Mouse (Mus musculus) hindbrain, embryonic 13.5 days (tissue): ENCODE data around the gene Osbpl11. TPM values are rescaled to one million over a fixed set of nuclear protein-coding genes. Genes with fewer than 3 reads are reported as not detected.
"Not testable (repeated sequence)": the region's sequence is repeated elsewhere in the genome, so short reads cannot be mapped to it uniquely, and the experiment has no call there.

ENCODE experiments used
- ATAC-seq: fragments of 200-750 bp; cut with Nextera tagmentation; 2 replicates; pipeline ENCODE4 v1.8.0; 2017; ENCODE audit warnings: moderate TSS enrichment; ENCODE audit not compliant: low FRiP score
- H3K27ac ChIP-seq: fragments of 300-500 bp; sonication (generic); 2 replicates; pipeline ENCODE4 v1.5.1; 2015; ENCODE audit warnings: inconsistent platforms, mild to moderate bottlenecking, moderate library complexity
- H3K27me3 ChIP-seq: fragments of 300-500 bp; sonication (generic); 2 replicates; pipeline ENCODE4 v1.6.1; 2015; ENCODE audit warnings: mild to moderate bottlenecking, inconsistent platforms
- H3K36me3 ChIP-seq: fragments of 300-500 bp; sonication (generic); 2 replicates; pipeline ENCODE4 v1.6.1; 2015; ENCODE audit warnings: mild to moderate bottlenecking, inconsistent platforms
- H3K4me1 ChIP-seq: fragments of 300-500 bp; sonication (generic); replicated peaks from 2 replicates; pipeline ENCODE4 v1.6.1; 2015; ENCODE audit warnings: inconsistent platforms
- H3K4me2 ChIP-seq: fragments of 300-500 bp; sonication (generic); 2 replicates; pipeline ENCODE4 v1.6.1; 2015; ENCODE audit warnings: inconsistent platforms, mild to moderate bottlenecking, moderate library complexity
- H3K4me3 ChIP-seq: fragments of 300-500 bp; sonication (generic); 2 replicates; pipeline ENCODE4 v1.5.1; 2015; ENCODE audit warnings: mild to moderate bottlenecking, inconsistent platforms
- H3K9ac ChIP-seq: fragments of 300-500 bp; sonication (generic); 2 replicates; pipeline ENCODE4 v1.6.1; 2015; ENCODE audit warnings: mild to moderate bottlenecking, inconsistent platforms
- H3K9me3 ChIP-seq: fragments of 300-500 bp; sonication (generic); 2 replicates; pipeline ENCODE4 v1.6.1; 2016; ENCODE audit warnings: inconsistent platforms
- WGBS: fragments of 180-500 bp; shearing (Covaris S2); methylation state at CpG from one replicate; pipeline ENCODE4 v1.1.7; 2015; 5-methylcytosine and 5-hydroxymethylcytosine counted together
- polyA plus RNA-seq: library from polyadenylated mRNA; unstranded; fragments of >200 nt; fragmentation: Nextera tagmentation; extraction: Ambion mirVana; gene quantifications from 2 replicates; pipeline ENCODE4 v1.2.1, GENCODE M21; 2015

Osbpl11 gene
- polyA plus RNA-seq, 1 experiment from 2014 or later = 18.3 TPM

DNA sequence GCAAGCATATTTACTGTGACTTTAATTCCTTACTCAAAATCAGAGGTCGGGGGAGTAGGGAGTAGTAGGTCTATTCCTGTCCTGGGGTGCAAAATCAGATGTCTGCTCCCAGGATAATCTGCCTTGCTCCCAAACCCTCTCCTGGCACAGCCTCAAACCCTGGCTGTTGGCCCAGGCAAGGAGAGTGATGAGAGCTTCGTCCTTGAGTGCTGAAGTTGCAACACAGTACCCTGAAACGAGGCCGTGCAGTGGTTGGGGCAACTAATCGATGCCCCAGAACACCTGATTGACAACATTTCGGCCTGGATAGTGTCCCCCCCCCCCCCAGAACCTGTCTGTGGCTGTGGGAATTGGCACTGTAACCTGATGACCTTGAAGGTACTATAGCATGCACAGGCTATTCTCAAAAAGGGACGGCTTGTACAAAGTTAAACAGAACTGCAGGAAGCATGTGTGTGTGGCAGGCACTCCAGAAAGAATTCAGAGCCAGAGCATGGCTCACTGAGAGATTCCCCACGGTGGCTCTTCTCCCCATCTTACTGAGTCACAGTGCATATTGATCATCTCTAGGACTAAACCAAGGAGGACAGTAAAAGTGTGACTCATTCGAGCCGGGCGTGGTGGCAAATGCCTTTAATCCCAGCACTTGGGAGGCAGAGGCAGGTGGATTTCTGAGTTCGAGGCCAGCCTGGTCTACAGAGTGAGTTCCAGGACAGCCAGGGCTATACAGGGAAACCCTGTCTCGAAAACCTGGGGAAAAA is 21.4 kb upstream of the Osbpl11 start:
- Histone ChIP-seq H3K4me3 (no peak overlapping the region), H3K27ac (no peak overlapping the region), H3K4me2 (no peak overlapping the region), H3K36me3 (no peaks in the 10 kb centered on the region), H3K9ac (no peak overlapping the region), H3K27me3 (no peaks in the 10 kb centered on the region), H3K4me1 (no peaks in the 10 kb centered on the region), H3K9me3 (no peaks in the 10 kb centered on the region)
- WGBS = 86% methylated on average over 13 of the region's 13 CpGs
- ATAC-seq = no peak

DNA sequence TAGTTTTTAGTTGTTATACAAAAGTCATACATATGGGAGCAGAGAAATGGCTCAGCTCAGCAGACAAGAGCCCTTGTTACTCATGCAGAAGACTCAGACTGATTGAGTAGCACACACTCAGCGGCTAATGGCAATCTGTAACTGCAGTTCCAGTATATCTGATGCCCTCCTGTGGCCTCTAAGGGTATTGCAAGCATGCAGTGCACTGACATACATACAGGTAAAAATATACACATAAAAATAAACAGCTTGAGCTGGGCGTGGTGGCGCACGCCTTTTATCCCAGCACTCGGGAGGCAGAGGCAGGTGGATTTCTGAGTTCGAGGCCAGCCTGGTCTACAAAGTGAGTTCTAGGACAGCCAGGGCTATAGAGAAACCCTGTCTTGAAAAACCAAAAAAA is 18.6 kb upstream of the Osbpl11 start:
- H3K9me3 ChIP-seq = not testable (repeated sequence)
- 70% methylated on average over 6 of the region's 6 CpGs for WGBS

DNA sequence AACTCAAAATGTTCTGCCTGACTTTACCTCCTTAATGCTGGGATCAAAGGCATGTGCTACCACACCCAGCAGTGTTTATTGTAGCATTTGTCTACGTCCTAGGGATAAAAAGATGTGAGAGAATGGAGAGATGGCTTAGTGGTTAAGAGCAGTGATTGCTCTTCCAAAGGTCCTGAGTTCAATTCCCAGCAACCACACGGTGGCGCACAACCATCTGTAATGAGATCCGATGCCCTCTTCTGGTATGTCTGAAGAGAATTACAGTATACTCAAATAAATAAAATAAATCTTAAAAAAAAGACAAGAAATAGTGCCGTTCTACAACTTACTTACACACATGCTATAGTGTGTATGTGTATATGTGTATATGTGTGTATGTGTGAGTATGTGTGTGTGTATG is 17.3 kb upstream of the Osbpl11 start:
- no peak overlapping the region for H3K4me3 ChIP-seq
- no peaks in the 10 kb centered on the region for H3K36me3 ChIP-seq
- H3K4me2 ChIP-seq = no peak overlapping the region
- no peaks in the 10 kb centered on the region for H3K4me1 ChIP-seq
- H3K27ac ChIP-seq = no peak overlapping the region
- WGBS = 50% methylated on average over 5 of the region's 5 CpGs
- no peak for ATAC-seq
- no peaks in the 10 kb centered on the region for H3K9me3 ChIP-seq
- no peak overlapping the region for H3K9ac ChIP-seq
- no peaks in the 10 kb centered on the region for H3K27me3 ChIP-seq

More for the DNA sequence above, 18.6 kb upstream of the Osbpl11 start:
- H3K4me2 ChIP-seq, H3K27ac ChIP-seq, H3K36me3 ChIP-seq, H3K4me1 ChIP-seq, H3K4me3 ChIP-seq, H3K27me3 ChIP-seq, ATAC-seq, H3K9ac ChIP-seq: not testable (repeated sequence)

DNA sequence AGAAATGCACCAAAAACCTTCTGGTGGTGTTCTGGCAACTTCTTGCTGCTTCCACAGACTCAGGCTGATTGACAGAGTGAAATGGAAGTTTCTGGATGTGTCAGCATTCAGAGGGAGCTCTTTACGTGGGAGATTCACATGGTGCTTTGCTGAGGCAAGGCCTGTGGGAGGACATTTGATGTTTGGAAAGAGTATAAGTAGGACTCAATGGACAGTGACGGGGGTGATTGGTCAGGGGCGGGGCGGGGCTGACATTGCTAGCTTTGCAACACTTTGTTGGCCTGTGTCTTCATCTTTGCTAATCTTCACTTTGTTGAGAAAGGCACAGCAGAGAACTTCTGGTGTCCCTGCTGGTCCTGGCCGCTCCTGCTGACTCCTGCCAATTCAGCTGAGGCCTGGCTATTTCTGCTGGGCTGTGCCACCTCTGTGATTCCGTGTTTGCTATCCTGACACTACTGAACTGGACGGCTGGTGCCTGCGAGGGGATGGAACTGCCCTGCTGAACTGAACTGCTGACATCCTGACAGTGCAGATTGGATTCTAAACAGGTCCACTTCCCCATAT is 15.3 kb upstream of the Osbpl11 start:
- 68% methylated on average over 8 of the region's 8 CpGs for WGBS
- Histone ChIP-seq H3K4me2 (no peak overlapping the region), H3K4me3 (no peak overlapping the region), H3K27me3 (no peaks in the 10 kb centered on the region), H3K9me3 (no peaks in the 10 kb centered on the region), H3K27ac (no peak overlapping the region), H3K36me3 (no peaks in the 10 kb centered on the region), H3K4me1 (no peaks in the 10 kb centered on the region), H3K9ac (no peak overlapping the region)
- ATAC-seq = no peak

- 86% methylated on average over 9 of the region's 9 CpGs for WGBS
- no peaks in the 10 kb centered on the region for H3K36me3 ChIP-seq
- H3K4me1 ChIP-seq = no peaks in the 10 kb centered on the region
- no peak overlapping the region for H3K27ac ChIP-seq
- H3K9me3 ChIP-seq = no peaks in the 10 kb centered on the region
- H3K4me3 ChIP-seq = no peak overlapping the region
- H3K27me3 ChIP-seq = no peaks in the 10 kb centered on the region
- no peak overlapping the region for H3K4me2 ChIP-seq
- no peak for ATAC-seq
- no peak overlapping the region for H3K9ac ChIP-seq
Observed at GRCm38 (mm10) chr16:33170716-33171587, 13.9 kb upstream of the Osbpl11 start.

GRCm38 (mm10) chr16:33171800-33172199 is 13.1 kb upstream of the Osbpl11 start:
- WGBS = 73% methylated on average over 6 of the region's 6 CpGs
- H3K27ac ChIP-seq = no peak overlapping the region
- no peaks in the 10 kb centered on the region for H3K36me3 ChIP-seq
- no peak overlapping the region for H3K4me3 ChIP-seq
- no peaks in the 10 kb centered on the region for H3K27me3 ChIP-seq
- no peak overlapping the region for H3K9ac ChIP-seq
- H3K4me2 ChIP-seq = no peak overlapping the region
- H3K9me3 ChIP-seq = no peaks in the 10 kb centered on the region
- ATAC-seq = no peak
- no peaks in the 10 kb centered on the region for H3K4me1 ChIP-seq

- WGBS = 75% methylated on average over 5 of the region's 5 CpGs
- H3K9ac ChIP-seq = no peak overlapping the region
- no peaks in the 10 kb centered on the region for H3K4me1 ChIP-seq
- ATAC-seq = no peak
- no peak overlapping the region for H3K4me2 ChIP-seq
- no peaks in the 10 kb centered on the region for H3K27me3 ChIP-seq
- no peaks in the 10 kb centered on the region for H3K36me3 ChIP-seq
- H3K4me3 ChIP-seq = no peak overlapping the region
- no peaks in the 10 kb centered on the region for H3K9me3 ChIP-seq
- H3K27ac ChIP-seq = no peak overlapping the region
Observed at GRCm38 (mm10) chr16:33173151-33173550, 11.7 kb upstream of the Osbpl11 start.

DNA sequence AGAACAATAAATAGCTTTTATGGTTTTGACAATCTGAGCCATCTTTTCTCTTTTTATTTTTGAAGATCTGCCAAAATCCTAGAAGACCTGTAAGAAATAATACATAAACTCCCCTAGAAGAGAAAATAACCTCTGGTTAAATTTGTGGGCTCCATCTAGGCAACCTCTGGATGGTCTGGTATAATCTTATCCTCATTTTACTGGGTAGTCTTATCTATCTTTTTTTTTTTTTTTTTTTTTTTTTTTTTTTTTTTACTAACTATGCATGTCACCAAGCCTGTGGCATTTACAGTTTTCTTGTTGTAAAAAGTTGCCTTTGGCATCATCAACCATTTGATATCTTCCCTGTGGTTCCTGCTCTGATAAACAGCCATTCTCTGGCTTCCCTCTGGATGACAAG is 10.2 kb upstream of the Osbpl11 start:
- Histone ChIP-seq H3K27ac (no peak overlapping the region), H3K9me3 (no peaks in the 10 kb centered on the region), H3K4me3 (no peak overlapping the region), H3K27me3 (no peaks in the 10 kb centered on the region), H3K36me3 (no peaks in the 10 kb centered on the region), H3K9ac (no peak overlapping the region), H3K4me2 (no peak overlapping the region), H3K4me1 (0 out of 2 replicates have a peak, but pooled peaks cover 4% of the 10 kb centered on the region)
- no peak for ATAC-seq

- not testable (repeated sequence) for H3K36me3 ChIP-seq, H3K9me3 ChIP-seq, H3K27me3 ChIP-seq, H3K9ac ChIP-seq, H3K4me1 ChIP-seq, H3K4me2 ChIP-seq, H3K27ac ChIP-seq, ATAC-seq, H3K4me3 ChIP-seq
- 91% methylated on average over 5 of the region's 5 CpGs for WGBS
Observed at GRCm38 (mm10) chr16:33176831-33177230, 8.0 kb upstream of the Osbpl11 start.

GRCm38 (mm10) chr16:33177722-33178121 is 7.1 kb upstream of the Osbpl11 start:
- no peak overlapping the region for H3K27ac ChIP-seq
- no peak overlapping the region for H3K4me3 ChIP-seq
- H3K4me2 ChIP-seq = no peak overlapping the region
- WGBS = 89% methylated on average over 4 of the region's 4 CpGs
- no peak for ATAC-seq
- H3K9ac ChIP-seq = no peak overlapping the region
- no peaks in the 10 kb centered on the region for H3K36me3 ChIP-seq
- H3K27me3 ChIP-seq = no peaks in the 10 kb centered on the region
- H3K9me3 ChIP-seq = no peaks in the 10 kb centered on the region
- H3K4me1 ChIP-seq = 0 out of 2 replicates have a peak, but pooled peaks cover 4% of the 10 kb centered on the region

GRCm38 (mm10) chr16:33178278-33179074 is 6.4 kb upstream of the Osbpl11 start:
- Histone ChIP-seq H3K4me2 (0 out of 2 replicates have a peak overlapping the region, but pooled peaks have one; percentile 3), H3K27me3 (no peaks in the 10 kb centered on the region), H3K27ac (no peak overlapping the region), H3K4me3 (no peak overlapping the region), H3K36me3 (no peaks in the 10 kb centered on the region), H3K9ac (no peak overlapping the region), H3K9me3 (no peaks in the 10 kb centered on the region), H3K4me1 (0 out of 2 replicates have a peak, but pooled peaks cover 4% of the 10 kb centered on the region)
- ATAC-seq = no peak
- WGBS = 72% methylated on average over 17 of the region's 17 CpGs

GRCm38 (mm10) chr16:33179222-33179621 is 5.6 kb upstream of the Osbpl11 start:
- WGBS = 91% methylated on average over 9 of the region's 10 CpGs
- not testable (repeated sequence) for H3K9ac ChIP-seq, ATAC-seq, H3K9me3 ChIP-seq, H3K4me1 ChIP-seq, H3K4me3 ChIP-seq, H3K36me3 ChIP-seq, H3K27me3 ChIP-seq, H3K4me2 ChIP-seq, H3K27ac ChIP-seq
